Mouse (Mus musculus) stomach, postnatal 0 days (tissue): Measurements from ENCODE around the gene Ern1.

Experiments used
- CTCF ChIP-seq: IDR thresholded peaks from 2 replicates; pipeline ENCODE4 v1.5.1; 2016; ENCODE audit warnings: antibody characterized with exemption, low read depth, mild to moderate bottlenecking, moderate library complexity
- EP300 ChIP-seq: optimal IDR thresholded peaks from 2 replicates; pipeline ENCODE3; 2016; ENCODE audit warnings: antibody characterized with exemption

DNA sequence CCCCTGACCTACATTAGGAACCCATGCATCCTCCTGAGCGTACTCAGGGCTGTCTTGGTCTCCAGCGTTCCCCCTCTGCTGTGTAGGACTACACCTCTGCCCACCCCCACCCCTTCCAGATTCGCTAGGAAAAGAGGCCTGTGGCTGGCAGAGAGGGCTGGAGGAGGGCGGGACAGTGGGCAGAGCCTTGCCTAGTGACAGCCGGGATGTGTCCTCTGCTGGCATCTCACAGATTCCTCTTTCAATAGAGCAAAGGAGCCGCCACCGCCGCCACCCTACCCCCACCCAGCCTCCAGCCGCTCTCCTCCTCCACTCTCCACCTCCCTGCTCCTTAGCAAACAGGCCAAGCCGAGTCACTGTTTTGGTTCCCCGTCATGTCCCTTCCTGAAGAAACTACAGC is 122.9 kb downstream of the Ern1 start:
- no peak for TF ChIP-seq CTCF
- no peak for TF ChIP-seq EP300
